Mouse (Mus musculus): ENCODE results near the gene Tbc1d8. TPM values are rescaled to one million over a fixed set of nuclear protein-coding genes. Genes with fewer than 3 reads are reported as not detected.

Gene Tbc1d8
- polyA plus RNA-seq, 1 experiment from 2014 or later = 10.9 TPM

DNA sequence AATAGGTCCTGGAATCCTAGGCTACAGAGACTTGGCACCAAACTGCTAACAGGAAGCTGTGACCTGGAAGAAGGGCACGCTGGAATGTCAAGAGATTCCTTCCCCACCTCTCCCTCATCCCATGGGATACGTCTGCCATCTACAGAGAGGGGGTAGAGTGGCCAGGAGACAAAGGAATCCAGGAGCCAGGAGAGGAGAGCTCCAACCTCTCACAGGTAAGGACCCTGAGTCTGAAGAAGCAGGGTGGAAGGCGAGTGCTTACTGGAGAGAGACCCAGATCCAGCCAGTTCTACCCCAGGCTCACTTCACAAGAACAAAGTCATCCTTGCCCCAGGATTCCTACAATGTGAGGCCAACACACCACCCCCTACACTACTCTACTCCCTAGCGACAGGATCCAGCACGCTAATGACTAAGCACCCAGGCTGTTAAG lies 22.1 kb downstream of the Tbc1d8 start:
- H3K9ac ChIP-seq (replicated peaks) = no peak overlapping the region
- H3K27me3 ChIP-seq = no peaks in the 10 kb centered on the region
- no peak overlapping the region for H3K4me3 ChIP-seq (replicated peaks)
- peaks cover 11% of the 10 kb centered on the region; the same call in 1 of the 2 replicates for H3K4me1 ChIP-seq (replicated peaks)
- WGBS = 64% methylated on average over 5 of the region's 5 CpGs
- H3K36me3 ChIP-seq = no peaks in the 10 kb centered on the region
- no peaks in the 10 kb centered on the region for H3K9me3 ChIP-seq
- no peak overlapping the region for H3K4me2 ChIP-seq
- no peak for ATAC-seq (ENCODE audit: insufficient number of reproducible peaks, insufficient read depth, low FRiP score, low TSS enrichment, low read depth)
- no peak overlapping the region for H3K27ac ChIP-seq

GRCm38 (mm10) chr1:39455350-39456023 lies 23.1 kb downstream of the Tbc1d8 start:
- no peak overlapping the region for H3K9ac ChIP-seq (replicated peaks)
- ATAC-seq (ENCODE audit: insufficient number of reproducible peaks, insufficient read depth, low FRiP score, low TSS enrichment, low read depth) = no peak
- WGBS = 87% methylated on average over 23 of the region's 23 CpGs

DNA sequence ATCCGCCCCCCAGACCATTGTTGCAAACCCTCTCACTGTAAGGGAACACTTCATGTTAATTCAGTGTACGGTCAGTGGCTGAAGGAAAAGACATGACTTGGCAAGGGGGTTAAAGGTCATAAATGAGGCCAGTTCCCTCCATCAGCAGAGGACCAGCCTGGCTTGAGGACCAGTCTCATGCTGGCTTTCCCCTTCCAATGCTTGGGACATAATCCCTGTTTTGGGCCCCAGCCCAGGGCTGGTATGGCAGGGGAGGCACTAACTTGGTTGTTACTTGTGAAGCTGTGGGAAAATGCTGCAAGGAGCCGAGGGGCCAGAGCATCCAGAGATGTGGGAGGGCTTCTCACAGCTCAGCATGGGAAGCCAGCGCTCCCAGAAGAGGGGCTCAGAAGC lies 23.8 kb downstream of the Tbc1d8 start:
- Histone ChIP-seq H3K36me3 (no peaks in the 10 kb centered on the region), H3K27ac (no peak overlapping the region), H3K9ac (replicated peaks) (no peak overlapping the region), H3K9me3 (no peaks in the 10 kb centered on the region), H3K4me3 (replicated peaks) (no peak overlapping the region), H3K4me2 (no peak overlapping the region), H3K4me1 (replicated peaks) (peaks cover 26% of the 10 kb centered on the region), H3K27me3 (no peaks in the 10 kb centered on the region)
- no peak for ATAC-seq (ENCODE audit: insufficient number of reproducible peaks, insufficient read depth, low FRiP score, low TSS enrichment, low read depth)
- 68% methylated on average over 4 of the region's 4 CpGs for WGBS

More at GRCm38 (mm10) chr1:39455350-39456023, 23.1 kb downstream of the Tbc1d8 start:
- Histone ChIP-seq H3K36me3 (no peaks in the 10 kb centered on the region), H3K27ac (no peak overlapping the region), H3K27me3 (no peaks in the 10 kb centered on the region), H3K4me2 (no peak overlapping the region), H3K4me1 (replicated peaks) (peaks cover 19% of the 10 kb centered on the region), H3K4me3 (replicated peaks) (no peak overlapping the region), H3K9me3 (no peaks in the 10 kb centered on the region)

- H3K4me3 ChIP-seq (replicated peaks) = no peak overlapping the region
- H3K9ac ChIP-seq (replicated peaks) = no peak overlapping the region
- H3K9me3 ChIP-seq = no peaks in the 10 kb centered on the region
- H3K4me2 ChIP-seq = no peak overlapping the region
- no peaks in the 10 kb centered on the region for H3K27me3 ChIP-seq
- no peak overlapping the region for H3K27ac ChIP-seq
- H3K4me1 ChIP-seq (replicated peaks) = peaks cover 31% of the 10 kb centered on the region
- WGBS = 81% methylated on average over 9 of the region's 9 CpGs
- no peak for ATAC-seq (ENCODE audit: insufficient number of reproducible peaks, insufficient read depth, low FRiP score, low TSS enrichment, low read depth)
- H3K36me3 ChIP-seq = no peaks in the 10 kb centered on the region
Observed at GRCm38 (mm10) chr1:39454108-39454782, 24.3 kb downstream of the Tbc1d8 start.

DNA sequence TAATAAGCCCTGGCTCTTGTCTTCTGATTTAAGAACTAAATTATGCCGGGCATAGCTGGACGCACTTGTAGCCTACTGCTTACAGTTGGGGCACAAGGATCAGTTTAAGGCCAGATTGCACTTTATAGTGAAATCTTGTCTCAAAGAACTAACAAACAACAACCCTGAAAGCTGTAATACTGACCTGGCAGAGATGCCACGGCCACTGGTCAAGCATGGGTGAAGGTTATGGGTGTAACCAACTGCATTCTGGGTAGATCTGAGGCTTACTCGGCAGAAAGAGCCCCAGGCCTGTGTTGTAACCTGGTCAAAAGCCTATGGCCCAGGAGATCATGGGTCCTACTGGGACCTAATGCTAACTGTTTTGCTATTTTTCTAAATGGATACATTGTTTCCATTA lies 26.4 kb downstream of the Tbc1d8 start:
- Histone ChIP-seq H3K4me3 (replicated peaks) (no peak overlapping the region), H3K27ac (no peak overlapping the region), H3K9ac (replicated peaks) (no peak overlapping the region), H3K4me1 (replicated peaks) (peaks cover 36% of the 10 kb centered on the region), H3K9me3 (no peaks in the 10 kb centered on the region), H3K4me2 (no peak overlapping the region), H3K27me3 (no peaks in the 10 kb centered on the region), H3K36me3 (no peaks in the 10 kb centered on the region)
- ATAC-seq (ENCODE audit: insufficient number of reproducible peaks, insufficient read depth, low FRiP score, low TSS enrichment, low read depth) = no peak
- 85% methylated on average over 4 of the region's 4 CpGs for WGBS

DNA sequence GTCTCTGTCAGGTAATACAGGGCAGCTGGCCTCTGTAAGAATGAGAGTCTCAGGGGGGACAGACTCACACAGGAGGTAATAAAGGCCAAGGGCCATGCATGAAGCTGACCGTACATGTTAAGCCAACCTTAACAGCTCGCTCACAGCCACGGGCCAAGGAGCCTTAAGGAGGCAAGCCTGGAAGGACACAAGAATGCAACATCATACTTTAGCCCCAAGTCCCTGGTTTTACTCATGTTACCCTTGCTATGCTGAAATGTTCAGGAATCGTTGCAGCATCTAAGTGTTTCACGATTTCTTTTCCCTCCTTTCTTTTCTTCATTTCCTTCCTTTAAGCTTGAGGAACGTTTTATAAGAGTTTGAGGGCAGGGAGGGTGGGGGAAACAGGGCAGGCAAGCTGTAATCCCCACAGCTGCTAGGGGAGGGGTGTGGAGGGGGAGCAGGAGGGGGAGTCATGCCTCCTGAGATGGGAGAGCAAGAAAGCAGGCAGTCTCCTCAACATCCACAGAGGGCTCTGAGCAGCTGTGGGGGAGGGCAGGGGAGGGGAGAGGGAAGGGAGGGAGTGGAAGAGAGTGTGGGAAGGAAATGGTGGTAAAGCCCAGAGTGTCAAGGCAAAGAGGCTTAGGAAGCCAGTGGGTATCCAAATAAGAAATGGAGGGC lies 28.4 kb downstream of the Tbc1d8 start:
- peak overlapping the region; percentile 7; the same call in 1 of the 2 replicates for H3K4me2 ChIP-seq
- ATAC-seq (ENCODE audit: insufficient number of reproducible peaks, insufficient read depth, low FRiP score, low TSS enrichment, low read depth) = no peak
- H3K9ac ChIP-seq (replicated peaks) = peak overlapping the region; percentile 35; the same call in 1 of the 2 replicates
- no peaks in the 10 kb centered on the region for H3K36me3 ChIP-seq
- H3K9me3 ChIP-seq = no peaks in the 10 kb centered on the region
- H3K27me3 ChIP-seq = no peaks in the 10 kb centered on the region
- H3K4me3 ChIP-seq (replicated peaks) = no peak overlapping the region
- WGBS = 29% methylated on average over 6 of the region's 6 CpGs
- peaks cover 41% of the 10 kb centered on the region for H3K4me1 ChIP-seq (replicated peaks)
- peak overlapping the region; percentile 71 for H3K27ac ChIP-seq

GRCm38 (mm10) chr1:39449251-39449790 lies 29.2 kb downstream of the Tbc1d8 start:
- 86% methylated on average over 12 of the region's 12 CpGs for WGBS
- peaks cover 35% of the 10 kb centered on the region for H3K4me1 ChIP-seq (replicated peaks)
- H3K9me3 ChIP-seq = no peaks in the 10 kb centered on the region
- H3K27ac ChIP-seq = peak overlapping the region; percentile 71
- no peak for ATAC-seq (ENCODE audit: insufficient number of reproducible peaks, insufficient read depth, low FRiP score, low TSS enrichment, low read depth)
- H3K9ac ChIP-seq (replicated peaks) = no peak overlapping the region
- H3K4me3 ChIP-seq (replicated peaks) = no peak overlapping the region
- no peaks in the 10 kb centered on the region for H3K27me3 ChIP-seq
- 0 out of 2 replicates have a peak overlapping the region, but pooled peaks have one; percentile 7 for H3K4me2 ChIP-seq
- H3K36me3 ChIP-seq = no peaks in the 10 kb centered on the region

- no peak overlapping the region for H3K27ac ChIP-seq
- no peaks in the 10 kb centered on the region for H3K27me3 ChIP-seq
- ATAC-seq (ENCODE audit: insufficient number of reproducible peaks, insufficient read depth, low FRiP score, low TSS enrichment, low read depth) = no peak
- H3K9me3 ChIP-seq = no peaks in the 10 kb centered on the region
- no peak overlapping the region for H3K9ac ChIP-seq (replicated peaks)
- peaks cover 30% of the 10 kb centered on the region for H3K4me1 ChIP-seq (replicated peaks)
- no peaks in the 10 kb centered on the region for H3K36me3 ChIP-seq
- no peak overlapping the region for H3K4me3 ChIP-seq (replicated peaks)
- no peak overlapping the region for H3K4me2 ChIP-seq
- WGBS = 97% methylated on average over 5 of the region's 5 CpGs
Observed at GRCm38 (mm10) chr1:39448819-39449218, 29.7 kb downstream of the Tbc1d8 start.

DNA sequence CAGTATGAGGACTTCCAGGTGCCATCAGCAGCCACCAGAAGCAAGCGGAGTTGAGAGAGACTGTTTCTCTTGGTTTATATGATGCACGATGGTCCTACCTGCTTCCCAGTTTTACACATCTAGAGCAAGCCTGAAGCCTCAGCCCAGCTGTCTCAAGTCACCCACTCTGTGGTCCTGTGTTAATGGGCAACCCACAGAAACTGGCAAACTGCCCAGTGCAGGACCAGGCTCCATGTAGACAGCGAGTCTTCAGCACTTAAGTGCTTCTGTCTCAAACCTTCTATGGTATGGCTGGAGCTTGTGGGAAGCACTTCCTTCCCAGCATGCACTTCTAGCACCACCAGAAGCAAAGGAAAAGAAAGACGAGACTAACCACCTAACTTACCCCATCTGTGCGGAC lies 30.3 kb downstream of the Tbc1d8 start:
- Histone ChIP-seq H3K4me3 (replicated peaks) (no peak overlapping the region), H3K4me2 (no peak overlapping the region), H3K27me3 (no peaks in the 10 kb centered on the region), H3K27ac (no peak overlapping the region), H3K36me3 (no peaks in the 10 kb centered on the region), H3K4me1 (replicated peaks) (peaks cover 30% of the 10 kb centered on the region), H3K9me3 (no peaks in the 10 kb centered on the region), H3K9ac (replicated peaks) (no peak overlapping the region)
- ATAC-seq (ENCODE audit: insufficient number of reproducible peaks, insufficient read depth, low FRiP score, low TSS enrichment, low read depth) = no peak
- 86% methylated on average over 5 of the region's 5 CpGs for WGBS

DNA sequence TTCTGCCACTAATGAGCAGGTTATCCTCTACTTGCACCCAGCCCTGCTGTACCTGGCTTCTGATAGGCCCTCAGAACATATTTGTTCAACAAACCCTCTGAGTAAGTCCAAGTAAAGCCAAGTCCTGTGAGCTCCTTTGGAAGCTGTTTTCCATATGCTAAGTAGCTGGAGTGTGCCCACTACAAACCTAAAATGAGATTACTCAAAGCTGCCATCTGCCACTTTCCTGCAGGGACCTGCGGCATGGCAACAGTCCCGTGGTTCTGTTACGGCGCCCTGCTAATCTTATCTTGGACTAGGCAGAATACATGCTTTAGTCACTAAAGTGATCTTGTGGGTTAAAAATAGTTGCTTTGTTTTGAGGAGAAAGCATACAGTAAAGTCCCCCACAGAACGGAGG lies 32.4 kb downstream of the Tbc1d8 start:
- no peaks in the 10 kb centered on the region for H3K36me3 ChIP-seq
- H3K4me1 ChIP-seq (replicated peaks) = peaks cover 28% of the 10 kb centered on the region
- no peak overlapping the region for H3K4me2 ChIP-seq
- no peaks in the 10 kb centered on the region for H3K9me3 ChIP-seq
- H3K27me3 ChIP-seq = no peaks in the 10 kb centered on the region
- 91% methylated on average over 5 of the region's 5 CpGs for WGBS
- no peak overlapping the region for H3K4me3 ChIP-seq (replicated peaks)
- no peak for ATAC-seq (ENCODE audit: insufficient number of reproducible peaks, insufficient read depth, low FRiP score, low TSS enrichment, low read depth)
- no peak overlapping the region for H3K9ac ChIP-seq (replicated peaks)
- no peak overlapping the region for H3K27ac ChIP-seq
